Mouse (Mus musculus): ENCODE results near the gene Tmem170.
"Not testable (repeated sequence)": the region's sequence is repeated elsewhere in the genome, so short reads cannot be mapped to it uniquely, and the experiment has no call there.

Gene Tmem170

DNA sequence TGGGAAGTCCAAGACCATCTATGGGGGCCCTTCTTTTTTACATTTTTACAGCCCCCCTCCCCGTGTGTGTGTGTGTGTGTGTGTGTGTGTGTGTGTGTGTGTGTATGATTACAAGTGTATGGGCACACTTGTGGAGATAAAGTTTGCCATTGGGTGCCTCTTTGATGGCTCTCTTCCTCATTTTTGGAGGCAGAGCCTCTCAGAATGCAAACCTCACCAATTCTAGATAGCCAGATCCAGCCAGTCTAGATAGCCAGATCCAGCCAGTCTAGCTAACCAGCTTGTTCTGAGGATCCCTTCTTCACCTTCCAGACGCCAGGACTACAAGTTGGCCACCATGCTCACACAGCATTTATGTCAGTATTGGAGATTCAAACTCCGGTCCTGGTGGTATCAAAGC is 5.3 kb downstream of the Tmem170 start:
- no peak for DNase-seq

DNA sequence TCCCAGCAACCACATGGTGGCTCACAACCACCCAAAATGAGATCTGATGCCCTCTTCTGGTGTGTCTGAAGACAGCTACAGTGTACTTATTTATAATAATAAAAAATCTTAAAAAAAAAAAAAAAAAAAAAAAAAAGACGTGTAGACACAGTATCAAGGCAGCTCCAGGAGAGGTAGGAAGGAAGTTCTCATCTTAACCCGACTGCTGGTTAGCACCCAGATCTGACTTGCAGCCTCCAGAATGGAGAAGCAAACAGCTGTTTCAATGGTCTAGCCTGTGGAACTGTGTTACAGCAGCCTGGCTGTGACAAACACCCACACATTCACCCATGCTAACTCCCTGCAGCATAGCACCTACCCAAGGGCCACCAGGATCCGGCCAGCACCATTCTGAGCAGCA is 6.2 kb downstream of the Tmem170 start:
- DNase-seq, result no peak

DNA sequence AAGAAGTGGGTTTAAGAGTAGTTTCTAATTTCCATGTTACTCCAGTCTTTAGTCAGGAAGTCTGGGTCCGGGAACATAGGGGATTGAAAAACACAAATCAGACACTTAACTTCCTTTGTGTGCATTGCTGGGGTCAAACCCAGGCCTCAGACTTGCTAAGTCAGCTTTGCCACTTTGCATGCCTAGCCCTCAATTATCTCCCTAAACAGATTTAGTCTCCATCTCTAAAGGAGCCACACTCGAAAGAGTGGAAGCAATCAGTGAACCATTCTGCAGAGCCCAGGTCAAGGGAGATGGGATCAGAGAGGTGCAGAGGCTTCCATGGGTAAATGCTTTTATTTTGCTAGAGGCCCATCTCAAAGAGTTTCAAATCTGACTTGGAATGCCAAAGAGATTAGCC is 7.9 kb downstream of the Tmem170 start:
- no peak for DNase-seq

DNA sequence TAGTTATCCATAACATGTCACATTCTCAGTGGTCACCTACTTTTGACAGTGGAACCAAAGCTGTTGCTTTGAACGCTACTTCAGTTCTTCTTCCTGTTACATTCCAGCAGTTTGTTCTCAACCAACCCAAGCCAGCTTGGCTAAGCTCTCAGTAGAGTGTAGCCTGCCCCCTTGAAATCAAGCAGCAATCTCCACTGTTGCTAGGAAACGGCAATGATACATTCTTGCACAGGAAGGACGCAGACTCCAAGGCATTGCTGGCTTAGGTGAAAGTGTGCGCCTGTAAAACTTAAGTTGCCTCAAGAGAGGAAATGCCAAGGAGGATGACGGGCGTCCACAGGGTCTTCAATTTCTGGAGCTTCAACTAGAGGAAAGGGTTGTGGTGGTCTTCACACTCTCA is 10.7 kb downstream of the Tmem170 start:
- DNase-seq, result no peak

DNA sequence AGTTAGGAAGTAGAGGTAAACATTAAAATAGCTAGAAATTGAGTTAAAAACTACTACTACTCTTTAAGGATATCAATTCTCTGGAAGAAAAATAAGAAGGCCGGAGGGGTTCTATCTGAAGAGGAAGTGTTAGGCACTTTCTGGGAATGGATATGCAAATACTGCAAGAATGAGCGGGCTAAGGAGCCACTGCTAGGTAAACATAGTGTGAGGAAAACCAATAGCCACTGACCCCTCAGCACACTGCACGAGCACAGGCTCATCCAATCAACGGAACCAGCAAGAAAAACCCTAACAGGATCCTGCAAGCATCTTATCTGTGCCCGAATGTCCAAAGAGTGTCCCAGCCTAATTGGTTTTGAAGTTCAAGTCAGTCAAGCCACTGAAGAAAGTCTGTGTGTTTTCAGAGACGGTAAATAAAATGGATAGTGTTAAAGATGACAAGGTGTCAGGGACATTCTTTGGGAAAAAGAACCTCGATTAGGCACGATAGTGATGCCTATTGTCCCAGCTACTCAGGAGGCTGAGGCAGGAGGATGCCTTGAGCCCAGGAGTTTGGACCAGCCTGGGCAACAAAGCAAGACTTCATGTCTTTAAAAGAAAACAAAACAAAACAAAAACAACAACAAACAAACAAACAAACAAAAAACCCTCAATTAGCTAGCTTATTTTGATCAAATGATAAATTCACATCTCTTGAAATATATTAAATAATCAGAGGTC is 11.3 kb downstream of the Tmem170 start:
- no peak for DNase-seq

DNA sequence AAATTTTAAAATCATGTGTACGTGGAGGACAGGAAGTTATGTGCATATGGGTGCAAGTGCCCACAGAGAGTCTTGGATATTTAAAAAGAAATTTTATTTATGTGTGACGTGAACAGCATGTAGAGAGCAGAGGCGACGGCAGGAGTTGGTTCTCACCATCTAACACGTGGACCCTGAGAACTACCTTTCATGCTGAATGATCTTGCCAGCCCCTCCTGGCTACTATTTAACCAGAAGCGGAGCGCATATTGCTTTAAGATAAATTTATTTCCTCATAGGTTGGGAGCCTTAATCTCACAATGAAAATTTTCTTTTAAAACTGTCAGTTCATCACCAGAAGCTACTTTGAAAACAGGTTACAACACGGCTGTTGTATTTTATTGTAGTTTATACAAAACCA is 11.9 kb downstream of the Tmem170 start:
- no peak for DNase-seq

DNA sequence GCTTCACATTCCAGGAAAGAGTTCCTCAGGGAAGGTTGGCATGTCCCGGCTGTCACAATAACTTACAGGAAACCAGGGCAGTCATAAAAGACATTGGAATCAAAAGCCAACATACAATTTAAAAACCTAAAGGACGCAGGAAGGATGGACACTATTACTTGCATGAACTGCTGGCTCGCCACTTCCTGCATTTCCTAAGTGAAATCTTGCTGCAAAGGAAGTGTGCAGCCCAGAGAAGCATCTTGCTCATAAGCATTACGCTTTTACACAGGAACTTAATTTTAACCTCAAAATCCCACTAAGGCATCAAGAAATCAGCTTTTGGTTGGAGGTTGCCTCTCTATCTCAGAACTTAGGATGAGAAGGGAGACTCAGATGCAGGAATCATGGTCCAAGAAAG is 13.3 kb downstream of the Tmem170 start:
- DNase-seq, result no peak

DNA sequence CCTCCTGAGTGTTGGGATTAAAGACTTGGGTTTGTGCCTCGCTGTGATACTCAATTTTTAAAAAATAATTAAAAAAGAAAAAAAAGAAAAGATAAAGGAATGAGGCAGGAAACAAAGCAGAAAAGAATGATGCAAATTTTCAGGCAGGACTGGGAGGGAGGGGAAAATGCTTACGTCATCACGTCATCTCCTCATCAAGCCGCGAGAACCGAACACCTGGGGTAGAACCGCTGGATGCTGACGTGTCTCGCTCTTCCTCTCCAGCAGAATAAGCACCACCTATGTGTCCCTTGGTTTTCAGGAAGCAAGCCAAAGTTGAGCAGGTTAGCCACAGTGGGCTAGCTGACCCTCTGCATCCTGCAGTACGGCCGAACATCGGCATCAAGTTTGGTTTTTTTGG is 20.6 kb downstream of the Tmem170 start:
- no peak for DNase-seq

DNA sequence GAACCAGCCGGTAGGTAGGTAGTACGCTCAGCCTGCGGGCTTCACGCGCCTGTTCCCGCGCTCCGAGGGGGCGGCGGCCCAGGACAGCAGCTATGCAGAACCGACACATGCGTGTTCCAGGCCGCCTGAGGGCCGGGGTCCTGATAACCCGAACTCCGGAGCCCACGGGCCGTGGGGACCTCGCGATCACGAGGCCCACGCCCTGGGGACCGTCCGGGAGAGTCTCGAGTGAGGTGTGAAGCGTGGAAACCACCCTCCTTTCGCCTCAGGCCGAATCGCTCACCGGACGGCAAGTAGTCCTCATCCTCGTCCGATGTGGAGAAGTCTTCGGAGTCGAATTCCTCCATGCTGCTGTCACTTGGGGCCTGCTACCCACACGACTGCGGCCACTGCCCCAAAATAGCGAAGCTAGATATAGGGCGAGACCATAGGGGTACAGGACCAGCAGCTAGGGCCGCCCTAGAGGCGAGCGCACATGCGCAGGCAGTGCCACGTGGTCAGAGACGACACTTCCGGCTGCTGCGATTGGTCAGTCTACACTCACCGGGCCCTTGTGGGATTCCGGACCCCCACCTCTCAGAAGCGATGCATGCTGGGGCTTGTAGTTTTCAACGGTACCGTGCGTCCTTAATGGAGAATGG is 22.6 kb downstream of the Tmem170 start, which contains the start of gene Cfdp1:
Gene Cfdp1 (minus strand): TSS at position 431 of the 641 bp plus-strand sequence.
- peak; percentile 95 to 97 for DNase-seq

DNA sequence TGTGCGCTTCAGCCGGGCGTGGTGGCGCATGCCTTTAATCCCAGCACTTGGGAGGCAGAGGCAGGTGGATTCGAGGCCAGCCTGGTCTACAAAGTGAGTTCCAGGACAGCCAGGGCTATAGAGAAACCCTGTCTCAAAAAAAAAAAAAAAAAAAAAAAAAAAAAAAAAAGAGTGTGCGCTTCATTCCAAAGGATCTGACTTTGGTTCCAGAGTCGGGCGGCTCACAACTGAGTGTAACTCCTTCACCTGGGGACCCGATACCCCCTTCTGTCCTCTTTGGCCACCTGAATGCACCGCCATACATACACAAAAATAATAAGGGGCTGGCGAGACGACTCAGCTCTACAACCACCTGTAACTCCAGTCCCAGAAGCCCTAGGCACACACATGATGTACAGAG is 23.3 kb downstream of the Tmem170 start:
- not testable (repeated sequence) for DNase-seq

DNA sequence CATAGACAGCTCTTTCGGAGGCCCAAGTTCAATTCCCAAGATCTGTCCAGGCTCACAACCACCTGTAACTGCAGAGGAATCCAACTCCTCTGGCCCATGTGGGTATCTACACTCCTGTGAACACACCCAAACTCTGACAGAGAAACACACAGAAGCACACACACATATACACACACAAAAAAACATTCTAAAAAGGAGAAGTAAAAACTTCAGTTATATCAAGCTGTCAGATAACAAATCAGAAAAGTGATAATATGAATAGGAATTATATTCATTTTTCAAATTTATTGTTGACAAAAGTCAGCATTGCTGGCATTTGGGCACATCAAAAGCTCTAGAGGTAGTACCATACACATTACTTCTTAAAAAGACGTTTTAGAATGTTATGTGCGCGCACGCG is 29.8 kb downstream of the Tmem170 start:
- DNase-seq, result no peak

DNA sequence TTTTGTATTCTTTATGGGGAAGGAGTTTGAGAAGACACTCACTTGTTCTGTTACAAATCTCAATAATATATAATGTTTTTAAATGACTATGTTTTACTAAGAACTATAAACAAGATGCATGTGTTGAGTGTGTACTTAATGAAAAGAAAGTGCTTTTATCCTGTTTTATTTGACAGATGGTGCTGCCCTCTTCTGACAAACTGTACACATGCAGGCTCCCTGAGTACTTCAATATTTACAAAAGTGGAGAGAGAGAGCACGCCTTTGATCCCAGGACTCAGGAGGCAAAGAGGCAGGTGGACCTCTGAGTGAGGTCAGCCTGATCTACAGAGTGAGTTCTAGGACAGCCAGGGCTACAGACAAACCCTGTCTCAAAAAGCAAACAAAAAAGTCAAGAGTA is 41.0 kb downstream of the Tmem170 start:
- peak in 1 of 2 experiments; percentile 14 for DNase-seq

DNA sequence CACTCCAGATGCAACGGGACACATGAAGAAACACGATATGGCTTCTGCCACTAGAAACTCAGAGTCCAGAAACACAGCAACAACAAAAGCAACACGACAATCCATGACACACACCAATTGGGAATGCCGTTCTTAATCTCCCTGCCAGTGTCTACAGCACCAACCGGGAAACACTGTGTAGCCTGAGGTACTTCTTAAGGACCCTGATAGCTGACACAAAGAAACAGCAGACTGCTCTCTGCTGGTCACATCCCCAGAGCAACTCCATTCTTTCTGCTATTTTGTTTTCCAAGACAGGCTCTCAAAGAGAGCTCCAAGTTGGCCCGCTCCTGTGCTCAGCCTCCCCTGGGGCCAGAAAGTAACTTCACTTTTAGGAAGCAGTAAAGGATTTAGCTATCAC is 42.5 kb downstream of the Tmem170 start:
- no peak for DNase-seq

DNA sequence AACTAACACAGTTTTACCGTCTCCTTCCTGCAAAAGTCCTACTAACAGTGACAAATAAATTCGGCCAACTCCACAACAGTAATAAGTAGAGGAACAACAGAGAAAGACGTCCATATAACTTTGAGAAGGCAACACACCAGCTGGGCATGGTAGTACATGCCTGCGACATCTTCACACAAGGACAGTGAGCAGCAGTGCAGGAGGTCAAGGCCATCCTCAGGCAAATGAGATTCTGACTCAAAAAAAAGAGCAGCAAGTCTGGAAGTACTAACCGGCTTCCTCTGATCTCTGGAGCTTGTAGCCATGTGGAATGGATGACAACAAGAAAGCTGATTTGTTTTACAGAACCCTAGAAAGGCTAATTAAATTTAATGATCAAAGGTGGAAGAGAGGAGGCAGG is 43.6 kb downstream of the Tmem170 start:
- no peak for DNase-seq

DNA sequence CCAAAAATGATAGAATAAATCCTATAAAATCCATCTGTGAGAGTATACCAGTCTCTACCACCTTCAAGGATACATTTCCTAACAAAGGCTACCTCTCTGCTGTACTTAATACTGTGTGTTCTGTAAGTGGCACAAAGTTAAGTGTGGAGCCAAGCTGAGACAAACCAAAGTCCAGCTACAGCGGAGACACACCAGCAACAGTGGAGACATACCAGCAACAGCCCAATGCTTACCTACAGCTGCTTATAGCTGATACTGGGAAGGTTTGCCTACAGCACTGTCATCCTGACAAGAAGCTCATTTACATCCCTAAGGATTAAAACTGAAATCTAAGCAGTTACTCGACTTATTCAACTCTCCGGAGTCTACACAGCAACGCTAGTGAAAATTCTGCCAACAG is 44.6 kb downstream of the Tmem170 start:
- DNase-seq, result no peak

DNA sequence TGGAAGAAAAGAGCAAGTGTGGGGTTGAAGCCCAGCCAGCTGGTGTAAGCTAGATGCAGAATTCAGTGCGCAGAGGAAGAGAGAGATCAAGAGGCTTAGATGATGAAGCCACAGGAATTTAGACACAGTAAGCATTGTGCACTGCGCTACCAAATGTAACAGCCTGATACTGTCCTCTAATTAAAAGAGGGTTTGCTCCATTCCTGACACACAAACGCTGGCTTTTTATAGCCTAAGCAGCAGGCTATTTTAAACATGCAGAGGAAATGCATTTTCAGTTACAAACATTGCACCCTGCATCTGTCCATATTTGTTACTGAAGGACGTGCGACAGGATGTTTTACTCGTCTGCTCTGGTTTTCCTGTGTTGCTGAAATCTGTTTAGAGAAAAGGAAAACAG is 48.0 kb downstream of the Tmem170 start:
- DNase-seq, result no peak

DNA sequence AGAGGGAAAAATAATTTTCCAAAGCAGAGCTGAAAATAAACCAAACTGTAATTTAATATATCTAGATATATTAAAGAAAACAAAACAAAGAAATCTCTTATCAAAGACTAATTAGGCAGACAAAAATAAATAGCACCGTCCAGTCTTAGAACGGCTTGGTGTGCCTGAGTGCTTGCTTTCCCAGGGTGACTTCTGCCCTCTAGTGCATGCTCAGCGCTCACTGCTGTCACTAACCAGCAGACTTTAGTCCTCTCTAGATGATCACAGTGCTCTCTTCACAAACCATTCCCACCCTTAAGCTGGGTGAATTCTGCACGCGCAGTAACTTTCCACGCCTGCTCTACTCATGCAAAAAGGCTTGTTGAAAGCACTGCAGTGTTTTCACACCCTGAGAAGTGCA is 51.3 kb downstream of the Tmem170 start:
- peak; percentile 22 to 24 for DNase-seq

DNA sequence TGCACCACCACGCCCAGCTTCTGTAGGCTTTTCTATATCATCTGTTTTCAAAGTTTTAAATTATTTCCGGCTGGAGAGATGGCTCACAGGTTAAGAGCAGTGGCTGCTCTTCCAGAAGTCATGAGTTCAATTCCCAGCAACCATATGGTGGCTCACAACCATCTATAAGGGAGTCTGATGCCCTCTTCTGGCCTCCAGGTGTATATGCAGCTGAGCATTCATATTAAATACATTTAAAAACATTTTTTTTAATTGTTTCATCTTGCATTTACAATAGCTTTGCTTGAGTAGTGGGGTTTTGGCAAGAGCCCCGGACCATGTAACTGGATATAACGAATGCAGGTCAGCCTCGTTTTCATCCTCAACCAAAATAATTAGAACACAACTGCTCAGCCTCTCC is 52.2 kb downstream of the Tmem170 start:
- DNase-seq, result no peak

DNA sequence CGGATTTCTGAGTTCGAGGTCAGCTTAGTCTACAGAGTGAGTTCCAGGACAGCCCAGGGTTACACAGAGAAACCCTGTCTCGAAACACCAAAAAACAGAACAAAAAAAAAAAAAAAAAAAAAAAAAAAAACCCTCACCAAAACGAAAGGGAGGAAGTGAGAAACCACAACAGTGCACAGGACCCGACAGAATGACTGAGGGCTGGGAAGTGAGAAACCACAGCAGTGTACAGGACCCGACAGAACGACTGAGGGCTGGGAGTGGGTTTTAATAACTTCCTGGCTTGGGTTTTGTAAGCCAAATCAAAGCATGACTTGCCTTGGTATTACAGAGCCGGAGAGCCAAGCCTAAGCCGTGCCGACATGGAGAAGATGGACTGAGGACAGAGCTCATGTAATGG is 55.4 kb downstream of the Tmem170 start:
- DNase-seq, result peak; percentile 69 to 73

DNA sequence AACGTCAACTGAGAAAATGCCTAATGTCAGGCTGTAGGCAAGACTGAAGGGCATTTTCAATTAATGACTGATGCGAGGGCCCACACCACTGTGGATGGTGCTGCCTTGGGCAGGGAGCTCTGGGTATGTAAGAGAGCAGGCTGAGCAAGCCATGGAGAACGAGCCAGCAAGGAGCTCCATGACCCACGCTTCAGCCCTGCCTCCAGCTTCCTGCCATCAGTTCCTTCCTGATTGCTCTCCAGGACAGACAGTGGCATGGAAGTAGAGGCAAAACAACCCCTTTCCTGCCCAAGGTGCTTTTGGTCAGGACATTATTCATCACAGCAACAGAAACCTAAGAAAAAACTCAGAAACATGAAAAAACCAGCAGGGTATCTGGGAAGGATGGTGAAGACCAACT is 55.9 kb downstream of the Tmem170 start:
- DNase-seq, result no peak

DNA sequence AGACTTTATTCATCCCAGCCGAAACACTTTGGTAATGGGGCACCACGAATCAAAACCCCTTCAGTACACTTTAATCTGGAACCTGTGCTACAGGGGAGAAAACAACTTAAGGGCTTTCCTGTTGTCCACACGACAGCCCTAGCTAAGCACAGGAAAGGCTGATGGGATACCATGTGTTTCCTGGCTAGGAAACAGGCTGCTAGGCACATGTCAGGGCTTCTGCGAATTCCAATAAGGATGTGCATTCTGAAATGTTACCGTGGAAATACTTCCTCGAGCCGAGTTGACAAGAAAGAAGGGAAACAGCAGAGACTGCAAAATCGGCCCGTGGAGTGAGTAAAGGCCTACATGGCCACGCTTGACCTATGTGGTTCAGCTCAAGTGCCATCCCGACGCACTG is 56.5 kb downstream of the Tmem170 start:
- no peak for DNase-seq

DNA sequence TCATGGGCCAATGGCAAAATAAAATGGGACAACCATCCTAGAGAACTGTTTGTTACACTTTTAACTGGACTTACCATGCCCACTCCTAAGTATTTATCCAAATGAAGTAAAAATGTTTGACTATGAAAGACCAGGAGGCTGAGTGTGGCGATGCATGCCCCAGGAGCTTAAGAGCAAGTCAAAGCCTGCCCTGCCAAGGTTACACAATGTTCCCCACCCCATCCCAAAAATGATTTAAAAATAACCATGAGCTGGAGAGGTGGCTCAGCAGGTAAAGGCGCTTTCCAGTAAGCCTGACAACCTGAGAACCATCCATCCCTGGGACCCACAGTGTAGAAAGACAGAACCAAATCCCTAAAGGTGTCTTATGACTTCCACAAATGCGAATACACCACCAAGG is 58.0 kb downstream of the Tmem170 start:
- no peak for DNase-seq

DNA sequence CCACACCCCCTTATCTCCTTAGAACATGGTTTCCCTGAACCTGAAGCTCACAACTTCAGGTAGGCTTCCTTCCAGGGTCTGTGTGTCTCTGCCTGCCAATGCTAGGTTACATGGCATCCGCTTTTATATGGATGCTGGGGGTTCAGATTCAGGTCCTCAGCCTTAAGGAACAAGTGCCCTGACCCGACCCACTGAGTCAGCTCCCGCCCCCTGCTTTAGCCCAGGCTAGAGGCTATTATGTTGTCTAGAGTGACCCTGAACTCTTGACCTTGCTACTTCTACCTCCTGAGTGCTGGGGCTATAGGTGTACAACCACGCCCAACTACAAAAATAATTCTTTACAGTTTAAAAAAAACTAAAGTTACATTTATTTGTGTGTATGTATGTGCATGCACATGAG is 61.5 kb downstream of the Tmem170 start:
- no peak for DNase-seq

DNA sequence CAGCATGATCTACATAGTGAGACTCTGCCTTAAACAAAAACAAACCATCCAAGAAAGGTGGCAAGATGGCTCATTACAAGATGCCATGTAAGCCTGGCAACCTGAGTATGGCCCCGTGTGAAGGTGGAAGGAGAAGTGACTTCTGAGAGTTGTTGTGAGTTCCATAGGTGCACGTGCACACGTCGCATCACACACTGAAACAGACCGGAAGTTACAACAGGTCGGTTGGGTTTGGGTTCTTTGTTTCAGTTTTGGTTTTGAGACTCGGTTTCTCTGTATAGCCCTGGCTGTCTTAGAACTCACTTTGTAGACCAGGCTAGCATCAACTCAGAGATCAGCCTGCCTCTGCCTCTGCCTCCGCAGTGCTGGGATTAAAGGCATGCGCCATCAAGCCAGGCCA is 62.7 kb downstream of the Tmem170 start:
- no peak for DNase-seq
